Comparison of ENCODE assay signal across 8 mouse cellular contexts in genomic region chr11:98968716-98969495, GRCm38 (mm10). TPM values are rescaled to one million over a fixed set of nuclear protein-coding genes. Genes with fewer than 3 reads are reported as not detected.
DNase-seq lines count a peak whose midpoint lies in the region; ATAC-seq lines count a peak whose summit lies in the region.

No protein-coding gene starts in this region.

- no peaks in the 10 kb centered on the region for H3K27me3 ChIP-seq in lung, embryonic 15.5 days
- H3K27me3 ChIP-seq in hindbrain, embryonic 12.5 days, result no peaks in the 10 kb centered on the region
- H3K27me3 ChIP-seq in midbrain, embryonic 11.5 days (ENCODE audit: control insufficient read depth, insufficient read depth, low read length), result no peaks in the 10 kb centered on the region

- peaks cover 88% of the 10 kb centered on the region for H3K4me1 ChIP-seq in lung, embryonic 15.5 days
- peaks cover 84% of the 10 kb centered on the region for H3K4me1 ChIP-seq in hindbrain, embryonic 12.5 days
- H3K4me1 ChIP-seq in midbrain, embryonic 11.5 days (ENCODE audit: control insufficient read depth, insufficient read depth, low read length), result peaks cover 68% of the 10 kb centered on the region

- no peak for ATAC-seq in CD4-positive, CD25-positive, alpha-beta regulatory T cell, adult 4 months
- ATAC-seq in lung, embryonic 15.5 days (ENCODE audit: borderline replicate concordance, extremely low read depth, low FRiP score, low TSS enrichment), result peak; percentile 5; the same call in 1 of the 2 replicates
- peak; percentile 58 for ATAC-seq in hindbrain, embryonic 12.5 days (ENCODE audit: low FRiP score)
- ATAC-seq in midbrain, embryonic 11.5 days (ENCODE audit: low FRiP score), result peak; percentile 70

- no peak overlapping the region for H3K9ac ChIP-seq in lung, embryonic 15.5 days
- peak overlapping the region; percentile 86 for H3K9ac ChIP-seq in hindbrain, embryonic 12.5 days
- H3K9ac ChIP-seq in midbrain, embryonic 11.5 days (ENCODE audit: low read length), result peak overlapping the region; percentile 54

- DNase-seq in CD4-positive, CD25-positive, alpha-beta regulatory T cell, adult 2 months (ENCODE audit: low read depth, low spot score), result peak; percentile 56
- no peak for DNase-seq in lung, postnatal 10 days
- peak; percentile 97 for DNase-seq in midbrain, embryonic 11.5 days (ENCODE audit: low spot score, missing footprints)
- DNase-seq in spleen, postnatal 4 days (ENCODE audit: low spot score in 2 of 2), result no peak
- DNase-seq in urinary bladder, adult 2 months (ENCODE audit: low spot score), result no peak

- no peaks in the 10 kb centered on the region for H3K9me3 ChIP-seq in lung, embryonic 15.5 days
- no peaks in the 10 kb centered on the region for H3K9me3 ChIP-seq in hindbrain, embryonic 12.5 days (replicated peaks)
- H3K9me3 ChIP-seq in midbrain, embryonic 11.5 days (ENCODE audit: control insufficient read depth, low read length), result no peaks in the 10 kb centered on the region

- H3K4me2 ChIP-seq in lung, embryonic 15.5 days, result peak overlapping the region; percentile 36; the same call in 1 of the 2 replicates
- peak overlapping the region; percentile 97 for H3K4me2 ChIP-seq in hindbrain, embryonic 12.5 days (replicated peaks)
- peak overlapping the region; percentile 47 for H3K4me2 ChIP-seq in midbrain, embryonic 11.5 days

- 17% methylated on average over 18 of the region's 20 CpGs for WGBS in lung, embryonic 15.5 days
- WGBS in hindbrain, embryonic 12.5 days, result 3% methylated on average over 19 of the region's 20 CpGs
- WGBS in midbrain, embryonic 11.5 days, result 8% methylated on average over 20 of the region's 20 CpGs

- no peak overlapping the region for H3K4me3 ChIP-seq in lung, embryonic 15.5 days
- H3K4me3 ChIP-seq in hindbrain, embryonic 12.5 days, result peak overlapping the region; percentile 15
- H3K4me3 ChIP-seq in midbrain, embryonic 11.5 days (ENCODE audit: low read depth, low read length), result peak overlapping the region; percentile 18

- peak overlapping the region; percentile 65 for H3K27ac ChIP-seq in lung, embryonic 15.5 days
- peak overlapping the region; percentile 99 for H3K27ac ChIP-seq in hindbrain, embryonic 12.5 days
- peak overlapping the region; percentile 89 for H3K27ac ChIP-seq in midbrain, embryonic 11.5 days (ENCODE audit: low read depth, low read length)

- peaks cover 63% of the 10 kb centered on the region for H3K36me3 ChIP-seq in lung, embryonic 15.5 days
- peaks cover 39% of the 10 kb centered on the region for H3K36me3 ChIP-seq in hindbrain, embryonic 12.5 days
- H3K36me3 ChIP-seq in midbrain, embryonic 11.5 days (ENCODE audit: control insufficient read depth, insufficient read depth, low read length), result no peaks in the 10 kb centered on the region; the same call in 1 of the 2 replicates

RNA-seq across cellular contexts. Expression of gene Gjd3, which starts 13.9 kb away (rescaled TPM):
- not detected for polyA plus RNA-seq in CD4-positive, CD25-positive, alpha-beta regulatory T cell, adult 4 months (2017; shearing (Covaris generic))
- 0.20 and 0.61 TPM in 2 replicates for polyA plus RNA-seq in lung, embryonic 15.5 days (2015; fragmentation: Nextera tagmentation; extraction: Ambion mirVana)
- 0.88 and 1.1 TPM in 2 replicates for polyA plus RNA-seq in hindbrain, embryonic 12.5 days (2016; fragmentation: Nextera tagmentation; extraction: Ambion mirVana)
- not detected in 2 replicates for polyA plus RNA-seq in midbrain, embryonic 11.5 days (2014; fragmentation: Nextera tagmentation; extraction: Ambion mirVana)
- polyA plus RNA-seq in urinary bladder, adult 2 months (2012; rRNA removed), result 0.55 and 0.87 TPM in 2 replicates

RNA-seq across cellular contexts. Expression of gene Rara, which starts 41.3 kb away (rescaled TPM):
- 1 to 10 TPM; 8.6 to 8.9 TPM for polyA plus RNA-seq in CD4-positive, CD25-positive, alpha-beta regulatory T cell, adult 4 months (2017; shearing (Covaris generic))
- polyA plus RNA-seq in lung, embryonic 15.5 days (2015; fragmentation: Nextera tagmentation; extraction: Ambion mirVana), result 36.5 and 38.4 TPM in 2 replicates
- polyA plus RNA-seq in hindbrain, embryonic 12.5 days (2016; fragmentation: Nextera tagmentation; extraction: Ambion mirVana), result 38.6 and 46.9 TPM in 2 replicates
- polyA plus RNA-seq in midbrain, embryonic 11.5 days (2014; fragmentation: Nextera tagmentation; extraction: Ambion mirVana), result 13.2 and 14.8 TPM in 2 replicates
- polyA plus RNA-seq in urinary bladder, adult 2 months (2012; rRNA removed), result 8.5 and 13.7 TPM in 2 replicates

RNA-seq across cellular contexts. Expression of gene Top2a, which starts 55.1 kb away (rescaled TPM):
- 10 to 100 TPM; 39.6 to 58.8 TPM for polyA plus RNA-seq in CD4-positive, CD25-positive, alpha-beta regulatory T cell, adult 4 months (2017; shearing (Covaris generic))
- 276 and 280 TPM in 2 replicates for polyA plus RNA-seq in lung, embryonic 15.5 days (2015; fragmentation: Nextera tagmentation; extraction: Ambion mirVana)
- polyA plus RNA-seq in hindbrain, embryonic 12.5 days (2016; fragmentation: Nextera tagmentation; extraction: Ambion mirVana), result 195 and 199 TPM in 2 replicates
- polyA plus RNA-seq in midbrain, embryonic 11.5 days (2014; fragmentation: Nextera tagmentation; extraction: Ambion mirVana), result 431 and 436 TPM in 2 replicates
- polyA plus RNA-seq in urinary bladder, adult 2 months (2012; rRNA removed), result 4.7 and 6.0 TPM in 2 replicates

Comparison
In these comparisons a context has a peak if more than half of its experiments do, and no peak if none do; other contexts are left out.
1. DNase-seq: peak in CD4-positive, CD25-positive, alpha-beta regulatory T cell, adult 2 months (single experiment) and midbrain, embryonic 11.5 days (single experiment); none in lung, postnatal 10 days (single experiment), spleen, postnatal 4 days (0 of 2) and urinary bladder, adult 2 months (single experiment).
2. H3K4me2 ChIP-seq: peak in every context shown above with its lines; median percentile 97 in hindbrain, embryonic 12.5 days; 47 in midbrain, embryonic 11.5 days; 36 in lung, embryonic 15.5 days.
3. Peak in every context shown above with its lines, with median percentiles within 50 percentile points of each other: H3K27ac ChIP-seq.